Mouse (Mus musculus): Measurements from ENCODE around the gene Apom. TPM values are rescaled to one million over a fixed set of nuclear protein-coding genes. Genes with fewer than 3 reads are reported as not detected.
A peak's percentile ranks its signal among the peaks of the same experiment; 100 is the strongest.

Gene Apom
- polyA plus RNA-seq, 1 experiment = 0.20 TPM

DNA sequence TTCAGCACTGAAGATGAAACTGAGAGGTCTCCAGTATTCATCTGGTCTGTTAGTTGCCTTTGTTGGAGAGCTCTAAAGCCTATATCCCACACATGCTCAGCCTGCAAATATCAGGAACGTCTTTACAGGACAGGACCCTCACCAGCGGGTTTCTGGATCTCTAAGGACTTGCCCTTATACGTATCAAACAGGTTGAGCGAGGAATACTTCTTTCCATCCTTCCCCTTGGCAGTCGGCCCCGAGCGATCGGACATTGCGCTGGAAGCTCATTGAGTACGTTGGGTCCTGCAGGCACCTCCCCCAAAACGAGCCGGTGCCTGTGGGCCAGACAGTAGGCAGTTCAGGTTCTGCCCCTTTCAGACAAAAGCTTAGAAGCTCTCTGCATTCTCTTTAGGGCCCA, 30.9 kb upstream of the Apom start:
- Histone ChIP-seq H3K79me3 (ENCODE audit: low read depth) (peaks cover 54% of the 10 kb centered on the region), H3K4me3 (ENCODE audit: insufficient read depth, poor library complexity, severe bottlenecking) (peak overlapping the region; percentile 96), H3K27me3 (ENCODE audit: control insufficient read depth, insufficient read depth, insufficient read length) (no peaks in the 10 kb centered on the region), H3ac (ENCODE audit: control insufficient read depth, insufficient read length, low read depth) (peak overlapping the region; percentile 62), H3K36me3 (ENCODE audit: control insufficient read depth, insufficient read depth) (peaks cover 55% of the 10 kb centered on the region), H3K79me2 (ENCODE audit: control insufficient read depth, insufficient read depth) (peaks cover 83% of the 10 kb centered on the region)
- no peak for TF ChIP-seq MYOD1 (IDR thresholded peaks at IDR 0.05; ENCODE audit: control insufficient read depth, insufficient read length, low read depth)
- TF ChIP-seq FOSL1 (IDR thresholded peaks at IDR 0.05; ENCODE audit: insufficient read depth, low read length, poor library complexity, severe bottlenecking) = no peak
- no peak for TF ChIP-seq USF1 (IDR thresholded peaks at IDR 0.05; ENCODE audit: low read depth)
- no peak for TF ChIP-seq CEBPB (IDR thresholded peaks at IDR 0.05; ENCODE audit: low read depth)
- TF ChIP-seq MYOG (IDR thresholded peaks at IDR 0.05; ENCODE audit: control insufficient read depth, extremely low read depth, insufficient read length) = no peak
- TF ChIP-seq CTCF (IDR thresholded peaks at IDR 0.05; ENCODE audit: control insufficient read depth, insufficient read depth, insufficient read length) = no peak
- no peak for TF ChIP-seq MAX (IDR thresholded peaks at IDR 0.05)

DNA sequence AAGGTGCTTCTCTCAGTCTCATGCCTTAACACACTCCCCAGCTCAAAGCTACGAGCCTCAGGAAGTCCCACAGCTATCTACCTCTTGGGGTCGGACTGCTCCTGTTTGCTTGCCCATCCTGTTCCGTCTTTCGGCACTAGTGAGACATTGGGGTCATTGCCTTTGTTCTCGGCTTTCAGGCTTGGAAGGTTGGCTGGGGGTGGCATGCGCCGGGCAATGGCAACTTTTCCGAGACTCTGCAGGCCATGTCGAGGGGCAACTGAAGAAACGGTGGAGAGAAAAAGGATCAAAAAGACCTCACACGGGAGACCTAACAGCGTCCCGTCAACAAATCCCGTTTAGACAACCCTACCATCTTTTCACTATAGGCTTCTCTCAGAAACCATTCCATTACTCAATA, 30.3 kb upstream of the Apom start:
- TF ChIP-seq CEBPB (IDR thresholded peaks at IDR 0.05; ENCODE audit: low read depth) (no peak), MAX (IDR thresholded peaks at IDR 0.05) (no peak), MYOD1 (IDR thresholded peaks at IDR 0.05; ENCODE audit: control insufficient read depth, insufficient read length, low read depth) (no peak), FOSL1 (IDR thresholded peaks at IDR 0.05; ENCODE audit: insufficient read depth, low read length, poor library complexity, severe bottlenecking) (no peak), USF1 (IDR thresholded peaks at IDR 0.05; ENCODE audit: low read depth) (no peak), MYOG (IDR thresholded peaks at IDR 0.05; ENCODE audit: control insufficient read depth, extremely low read depth, insufficient read length) (no peak), CTCF (IDR thresholded peaks at IDR 0.05; ENCODE audit: control insufficient read depth, insufficient read depth, insufficient read length) (no peak)
- Histone ChIP-seq H3K79me3 (ENCODE audit: low read depth) (peaks cover 60% of the 10 kb centered on the region), H3K27me3 (ENCODE audit: control insufficient read depth, insufficient read depth, insufficient read length) (no peaks in the 10 kb centered on the region), H3ac (ENCODE audit: control insufficient read depth, insufficient read length, low read depth) (no peak overlapping the region), H3K79me2 (ENCODE audit: control insufficient read depth, insufficient read depth) (peaks cover 89% of the 10 kb centered on the region), H3K4me3 (ENCODE audit: insufficient read depth, poor library complexity, severe bottlenecking) (no peak overlapping the region), H3K36me3 (ENCODE audit: control insufficient read depth, insufficient read depth) (peaks cover 61% of the 10 kb centered on the region)

DNA sequence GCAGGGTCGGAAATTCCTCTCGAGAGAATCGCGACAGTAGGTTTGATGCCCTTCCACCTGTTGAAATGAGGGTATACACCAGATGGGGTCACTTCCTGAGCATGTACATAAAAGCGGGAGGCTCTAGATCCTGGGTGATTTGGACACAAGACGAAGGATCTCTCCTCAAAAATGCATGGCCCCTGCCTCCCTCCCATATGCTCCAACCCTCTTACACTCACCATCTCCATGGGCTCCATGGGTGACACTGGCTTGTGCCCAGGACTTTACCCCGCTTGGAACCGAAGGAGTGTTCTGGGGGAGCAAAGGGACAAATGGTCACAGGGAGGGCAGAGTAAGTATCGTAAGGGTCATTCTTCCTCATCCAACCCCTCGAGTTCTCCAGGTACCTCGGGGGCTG, 29.6 kb upstream of the Apom start:
- Histone ChIP-seq H3K36me3 (ENCODE audit: control insufficient read depth, insufficient read depth) (peaks cover 68% of the 10 kb centered on the region), H3K79me3 (ENCODE audit: low read depth) (peaks cover 65% of the 10 kb centered on the region), H3K27me3 (ENCODE audit: control insufficient read depth, insufficient read depth, insufficient read length) (no peaks in the 10 kb centered on the region), H3K79me2 (ENCODE audit: control insufficient read depth, insufficient read depth) (peaks cover 90% of the 10 kb centered on the region), H3K4me3 (ENCODE audit: insufficient read depth, poor library complexity, severe bottlenecking) (no peak overlapping the region), H3ac (ENCODE audit: control insufficient read depth, insufficient read length, low read depth) (no peak overlapping the region)
- TF ChIP-seq CTCF (IDR thresholded peaks at IDR 0.05; ENCODE audit: control insufficient read depth, insufficient read depth, insufficient read length) (no peak), FOSL1 (IDR thresholded peaks at IDR 0.05; ENCODE audit: insufficient read depth, low read length, poor library complexity, severe bottlenecking) (no peak), MYOD1 (IDR thresholded peaks at IDR 0.05; ENCODE audit: control insufficient read depth, insufficient read length, low read depth) (no peak), MYOG (IDR thresholded peaks at IDR 0.05; ENCODE audit: control insufficient read depth, extremely low read depth, insufficient read length) (no peak), USF1 (IDR thresholded peaks at IDR 0.05; ENCODE audit: low read depth) (no peak)

DNA sequence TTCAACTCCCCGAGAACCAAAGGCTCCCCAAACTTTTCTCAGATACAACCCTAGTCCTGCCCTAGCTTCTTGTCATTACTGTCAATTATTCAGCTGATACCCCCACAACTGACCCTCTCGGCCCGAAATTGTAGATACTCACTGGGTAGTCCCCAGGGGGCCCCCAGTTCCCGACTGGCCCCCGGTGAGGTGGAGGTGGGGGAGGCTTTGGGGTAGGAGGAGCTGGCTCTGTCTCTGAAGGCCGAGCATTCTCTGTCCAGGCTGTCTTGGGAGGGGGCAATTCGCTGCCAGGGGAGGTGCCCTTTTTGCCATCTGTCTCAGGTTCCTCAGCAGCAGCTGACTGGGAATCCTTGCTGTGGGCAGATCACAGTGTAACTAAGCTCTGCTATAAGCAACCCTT, 27.8 kb upstream of the Apom start:
- peaks cover 86% of the 10 kb centered on the region for H3K36me3 ChIP-seq (ENCODE audit: control insufficient read depth, insufficient read depth)
- TF ChIP-seq CEBPB (IDR thresholded peaks at IDR 0.05; ENCODE audit: low read depth) (no peak), CTCF (IDR thresholded peaks at IDR 0.05; ENCODE audit: control insufficient read depth, insufficient read depth, insufficient read length) (no peak), FOSL1 (IDR thresholded peaks at IDR 0.05; ENCODE audit: insufficient read depth, low read length, poor library complexity, severe bottlenecking) (no peak), MAX (IDR thresholded peaks at IDR 0.05) (no peak), MYOD1 (IDR thresholded peaks at IDR 0.05; ENCODE audit: control insufficient read depth, insufficient read length, low read depth) (no peak), MYOG (IDR thresholded peaks at IDR 0.05; ENCODE audit: control insufficient read depth, extremely low read depth, insufficient read length) (no peak)
- H3K79me3 ChIP-seq (ENCODE audit: low read depth) = peaks cover 70% of the 10 kb centered on the region
- H3ac ChIP-seq (ENCODE audit: control insufficient read depth, insufficient read length, low read depth) = no peak overlapping the region
- H3K27me3 ChIP-seq (ENCODE audit: control insufficient read depth, insufficient read depth, insufficient read length) = no peaks in the 10 kb centered on the region
- H3K79me2 ChIP-seq (ENCODE audit: control insufficient read depth, insufficient read depth) = peaks cover 99% of the 10 kb centered on the region
- no peak overlapping the region for H3K4me3 ChIP-seq (ENCODE audit: insufficient read depth, poor library complexity, severe bottlenecking)

DNA sequence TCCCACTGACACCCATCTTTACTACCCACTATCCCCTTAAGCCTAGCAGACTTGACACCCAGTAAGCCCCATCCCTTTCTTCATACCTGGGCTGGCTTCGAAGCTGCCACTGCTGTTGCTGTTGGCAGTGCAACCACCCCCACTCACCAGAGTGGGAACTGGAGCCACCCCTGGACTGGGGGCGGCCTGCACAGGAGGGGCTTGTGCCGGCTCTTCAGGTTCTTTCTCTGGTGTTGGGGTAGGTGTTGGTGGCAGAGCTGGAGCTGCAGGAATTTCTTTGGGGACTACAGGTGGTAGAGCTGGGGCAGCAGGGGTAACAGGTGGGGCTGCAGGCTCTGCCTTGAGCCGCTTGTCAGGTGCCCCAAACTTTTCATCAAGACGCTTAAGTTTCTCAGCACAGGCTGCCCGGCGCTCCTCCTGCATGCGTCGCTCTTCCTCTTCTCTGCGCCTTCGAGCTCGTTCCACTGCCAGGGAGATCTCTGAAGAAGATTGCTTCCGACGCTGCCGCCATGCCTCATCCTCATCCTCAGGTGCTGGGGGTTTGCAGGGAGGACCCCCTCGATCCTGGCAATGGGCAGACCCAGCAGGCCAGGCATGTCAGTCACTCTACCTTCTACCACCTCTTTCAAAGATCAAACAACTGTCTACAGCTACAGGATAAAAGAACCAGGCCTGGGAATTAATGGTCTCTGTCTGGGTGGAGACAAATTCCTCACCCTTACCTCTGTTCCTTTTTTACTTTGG, 27.2 kb upstream of the Apom start:
- Histone ChIP-seq H3K27me3 (ENCODE audit: control insufficient read depth, insufficient read depth, insufficient read length) (no peaks in the 10 kb centered on the region), H3ac (ENCODE audit: control insufficient read depth, insufficient read length, low read depth) (no peak overlapping the region), H3K79me3 (ENCODE audit: low read depth) (peaks cover 67% of the 10 kb centered on the region), H3K36me3 (ENCODE audit: control insufficient read depth, insufficient read depth) (peaks cover 91% of the 10 kb centered on the region), H3K4me3 (ENCODE audit: insufficient read depth, poor library complexity, severe bottlenecking) (no peak overlapping the region), H3K79me2 (ENCODE audit: control insufficient read depth, insufficient read depth) (peaks cover 97% of the 10 kb centered on the region)
- TF ChIP-seq USF1 (IDR thresholded peaks at IDR 0.05; ENCODE audit: low read depth) = no peak
- no peak for TF ChIP-seq CEBPB (IDR thresholded peaks at IDR 0.05; ENCODE audit: low read depth)
- no peak for TF ChIP-seq CTCF (IDR thresholded peaks at IDR 0.05; ENCODE audit: control insufficient read depth, insufficient read depth, insufficient read length)
- no peak for TF ChIP-seq MAX (IDR thresholded peaks at IDR 0.05)
- no peak for TF ChIP-seq MYOG (IDR thresholded peaks at IDR 0.05; ENCODE audit: control insufficient read depth, extremely low read depth, insufficient read length)
- TF ChIP-seq MYOD1 (IDR thresholded peaks at IDR 0.05; ENCODE audit: control insufficient read depth, insufficient read length, low read depth) = no peak
- TF ChIP-seq FOSL1 (IDR thresholded peaks at IDR 0.05; ENCODE audit: insufficient read depth, low read length, poor library complexity, severe bottlenecking) = no peak
